Mouse (Mus musculus) monocyte, adult 2 months (primary cell): ENCODE measurements around the gene B4galt5.

Experiments
- DNase-seq, 2 experiments: peaks; one replicate each; pipeline ENCODE4 v3.0.0; 2022; ENCODE audit warnings: low spot score in 2 of 2, low read depth in 1 of 2

The B4galt5 gene

DNA sequence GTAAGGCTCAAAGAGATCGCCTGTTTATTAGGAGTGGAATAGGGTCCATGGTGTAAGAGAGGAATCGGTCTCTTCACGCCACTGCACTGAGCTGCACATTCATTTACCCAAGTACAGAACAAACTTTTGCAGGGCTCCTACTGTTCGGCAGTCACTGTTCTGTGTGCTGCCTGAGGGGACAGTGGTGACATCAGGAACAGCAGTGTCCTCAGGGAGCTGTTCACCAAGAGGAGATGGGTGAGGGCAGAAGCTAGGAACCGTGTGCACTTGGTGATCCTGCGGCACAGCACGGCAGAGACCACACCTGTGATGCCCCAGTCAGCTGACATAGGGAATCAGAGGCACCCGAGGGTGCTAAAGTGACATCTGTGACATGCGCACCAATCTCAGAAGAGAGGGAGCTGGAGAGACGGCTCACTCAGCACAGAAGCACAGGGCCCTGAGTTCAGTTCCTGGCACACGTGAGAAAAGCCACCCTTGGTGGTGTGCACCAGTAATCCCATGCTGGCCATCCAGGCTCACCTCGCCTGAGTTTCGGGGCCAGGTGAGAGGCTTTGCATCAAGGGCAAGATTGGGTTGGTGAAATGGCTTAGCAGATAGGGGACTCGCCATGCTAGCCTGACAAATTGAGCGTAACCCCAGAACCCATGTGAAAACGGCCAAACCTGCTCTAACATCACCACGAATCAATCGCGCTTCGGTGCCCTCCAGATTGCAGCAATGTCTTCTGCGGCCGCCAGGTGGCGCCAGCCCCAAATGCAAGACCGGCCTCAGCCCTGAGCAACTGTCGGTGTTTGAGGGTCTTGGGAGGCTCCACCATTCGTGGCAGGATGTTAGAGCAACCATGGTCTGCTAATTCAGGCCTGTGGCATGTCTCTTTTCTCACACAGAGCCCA, 68.6 kb downstream of the B4galt5 start:
- peak; percentile 27 to 50 for DNase-seq

DNA sequence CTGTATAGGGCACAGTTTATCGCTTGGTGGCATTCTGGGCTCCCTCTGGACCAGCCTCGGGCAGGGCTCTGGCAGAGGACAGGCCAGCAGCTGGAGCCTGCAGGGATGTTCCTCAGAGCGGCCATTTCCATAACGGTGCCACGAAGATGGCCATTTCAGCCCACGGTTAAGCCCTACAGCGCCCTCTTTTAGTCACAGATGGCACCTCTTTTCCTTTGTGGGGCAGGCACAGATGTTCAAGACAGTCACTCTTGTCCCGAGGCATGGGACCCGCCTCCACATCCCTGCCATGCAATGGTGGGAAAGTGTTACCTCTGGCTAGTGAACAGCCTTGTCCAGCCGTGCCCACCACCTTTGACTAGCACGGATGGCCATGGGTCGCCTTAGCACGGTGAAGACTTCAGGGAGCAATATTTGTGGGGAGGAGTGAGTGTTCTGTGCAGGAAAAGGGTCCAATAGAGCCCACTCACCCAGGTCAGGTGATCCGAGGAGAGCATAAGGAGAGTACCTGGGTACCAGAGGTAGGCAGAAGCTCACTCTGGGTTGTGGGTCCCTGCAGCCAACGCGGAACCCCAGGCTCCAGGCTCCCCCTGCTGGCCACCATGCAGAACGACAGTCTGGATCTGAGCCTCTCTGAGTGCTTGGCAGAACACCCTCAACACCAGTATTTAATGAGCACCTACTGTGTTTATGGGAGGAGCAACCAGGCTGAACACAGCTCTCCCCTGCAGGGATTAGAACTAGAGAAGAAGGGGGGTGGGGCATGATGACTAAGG, 70.0 kb downstream of the B4galt5 start:
- peak in 1 of 2 experiments; percentile 34 for DNase-seq

DNA sequence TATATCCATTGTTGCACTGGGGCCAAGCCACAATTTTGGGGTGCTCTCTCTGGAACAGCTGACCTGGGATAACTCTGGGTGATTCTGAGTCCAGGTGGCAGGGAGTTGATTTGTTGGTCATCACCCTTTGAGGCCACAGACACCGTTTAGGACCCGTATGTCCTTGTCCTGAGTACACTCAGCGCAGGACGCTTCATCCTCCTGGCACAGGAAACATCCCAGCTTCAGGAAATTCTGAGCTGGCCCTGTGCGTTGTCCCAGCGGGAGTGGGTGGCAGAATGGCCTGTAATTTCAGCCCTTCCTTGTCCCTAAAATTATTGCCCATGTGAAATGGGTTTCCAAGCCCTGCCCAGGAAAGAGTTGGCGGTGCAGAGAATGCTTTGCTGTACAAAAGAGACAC, 71.0 kb downstream of the B4galt5 start:
- DNase-seq = no peak

DNA sequence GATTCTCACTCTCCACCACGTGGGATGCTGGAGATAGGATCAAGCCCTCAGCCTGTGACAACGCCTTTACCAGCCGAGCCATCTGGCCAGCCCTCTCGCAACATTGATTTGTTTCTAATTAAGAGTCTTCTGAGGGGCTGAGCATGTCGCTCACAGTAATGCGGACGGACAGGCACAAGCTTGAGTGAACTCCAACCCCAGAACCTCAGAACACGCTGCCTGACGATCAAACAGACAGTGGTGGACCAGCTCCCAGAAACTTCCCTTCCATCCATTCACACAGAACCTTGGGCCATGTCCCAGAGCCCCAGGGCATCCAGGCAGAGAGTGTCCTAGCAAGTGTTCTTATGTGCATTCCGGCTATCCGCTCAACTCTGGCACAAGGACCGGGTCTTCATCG, 72.0 kb downstream of the B4galt5 start:
- DNase-seq = no peak

DNA sequence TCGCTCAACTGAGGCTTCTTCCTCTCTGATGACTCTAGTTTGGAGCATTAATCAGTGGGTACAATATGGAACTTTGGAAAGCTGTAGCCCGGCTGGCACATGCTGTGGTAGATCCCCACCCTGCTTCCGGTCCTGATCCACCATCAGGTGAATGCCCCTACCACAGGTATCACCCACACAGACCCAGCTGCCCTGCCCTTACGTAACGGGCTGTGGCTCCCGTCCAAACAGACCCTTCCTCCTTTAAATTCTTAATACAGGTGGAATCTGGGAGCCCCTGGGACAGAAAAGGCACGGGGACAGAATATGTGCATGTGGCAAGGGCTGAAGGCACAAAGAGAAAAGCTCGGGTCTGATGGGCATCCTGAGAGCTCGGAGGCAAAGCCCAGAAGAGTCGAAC, 73.1 kb downstream of the B4galt5 start:
- no peak for DNase-seq

DNA sequence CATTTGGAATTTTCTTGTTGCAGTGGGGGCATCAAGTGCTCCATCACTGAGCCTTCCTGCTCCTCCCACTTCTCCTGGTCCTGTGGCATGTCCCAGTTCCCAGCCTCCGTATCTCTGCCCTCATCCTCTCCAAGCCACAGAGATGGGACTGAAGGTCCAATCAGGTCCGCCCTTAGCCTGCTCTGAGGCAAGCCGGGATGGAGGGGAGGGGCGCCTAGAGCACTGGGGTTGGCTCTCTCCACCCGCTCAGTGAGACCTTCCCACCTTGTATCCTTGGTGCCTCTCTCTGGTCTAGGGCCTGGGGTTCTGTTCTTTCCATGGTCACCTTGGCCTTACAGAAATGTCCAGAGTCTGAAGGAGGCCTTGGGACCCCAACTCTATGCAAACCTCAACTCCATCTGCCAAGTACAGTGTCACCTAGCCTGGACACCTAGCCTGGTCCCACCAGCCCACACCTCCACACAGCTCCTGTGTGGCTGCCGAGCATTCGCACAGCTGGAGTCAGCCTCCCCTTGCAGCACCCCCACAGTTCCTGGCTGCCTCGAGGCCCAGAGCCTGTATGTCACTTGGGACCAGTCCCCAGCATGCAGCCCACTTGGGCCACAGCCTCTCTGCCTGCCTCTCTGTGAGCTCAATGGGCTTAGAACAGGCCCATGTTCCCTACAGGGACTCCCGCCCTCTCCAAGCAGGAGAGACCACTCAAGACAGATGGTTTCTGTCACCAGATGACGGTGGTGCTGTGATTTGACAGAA, 74.1 kb downstream of the B4galt5 start:
- no peak for DNase-seq

DNA sequence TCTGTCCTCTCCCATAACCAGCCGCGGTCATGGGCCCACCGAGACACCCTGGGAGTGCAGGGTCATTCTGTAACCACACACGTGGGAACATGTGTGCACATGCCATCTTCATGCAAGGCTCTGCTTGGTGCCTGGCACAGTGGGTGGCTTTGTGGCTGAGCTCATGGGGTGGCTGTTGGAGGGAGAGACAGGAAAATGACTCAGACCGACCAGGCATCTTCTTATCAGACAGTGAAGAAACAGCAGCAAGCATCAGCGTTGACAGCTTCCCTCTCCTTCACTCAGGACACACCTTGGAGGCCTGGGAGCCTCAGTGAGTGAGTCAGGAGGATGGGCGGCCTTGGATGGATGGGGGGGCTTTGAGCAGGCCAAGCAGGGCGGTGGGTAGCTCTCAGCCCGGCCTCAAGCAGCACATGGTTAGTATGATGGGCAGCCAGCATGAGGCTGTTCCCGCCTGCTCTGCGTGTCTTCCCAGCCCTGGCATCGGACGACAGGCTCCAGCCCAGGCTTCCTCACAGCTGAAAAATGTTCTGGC, 75.7 kb downstream of the B4galt5 start:
- DNase-seq = no peak

DNA sequence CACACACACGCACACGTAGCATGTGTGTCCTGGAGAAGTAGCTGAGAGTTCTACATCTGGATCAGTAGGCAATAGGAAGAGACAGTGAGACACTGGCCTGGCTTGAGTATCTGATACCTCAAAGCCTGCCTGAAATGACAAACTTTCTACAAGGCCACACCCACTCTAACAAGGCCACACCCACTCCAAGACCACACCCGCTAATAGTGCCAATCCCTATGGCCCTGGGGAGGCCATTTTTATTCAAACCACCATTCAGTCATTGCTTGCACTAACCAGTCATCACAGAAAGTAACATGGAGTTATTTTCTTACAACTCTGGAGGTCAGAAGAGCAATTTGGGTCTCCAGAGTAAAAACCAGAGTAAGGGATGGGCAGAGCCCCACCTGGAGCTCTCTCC, 76.3 kb downstream of the B4galt5 start:
- DNase-seq = no peak

DNA sequence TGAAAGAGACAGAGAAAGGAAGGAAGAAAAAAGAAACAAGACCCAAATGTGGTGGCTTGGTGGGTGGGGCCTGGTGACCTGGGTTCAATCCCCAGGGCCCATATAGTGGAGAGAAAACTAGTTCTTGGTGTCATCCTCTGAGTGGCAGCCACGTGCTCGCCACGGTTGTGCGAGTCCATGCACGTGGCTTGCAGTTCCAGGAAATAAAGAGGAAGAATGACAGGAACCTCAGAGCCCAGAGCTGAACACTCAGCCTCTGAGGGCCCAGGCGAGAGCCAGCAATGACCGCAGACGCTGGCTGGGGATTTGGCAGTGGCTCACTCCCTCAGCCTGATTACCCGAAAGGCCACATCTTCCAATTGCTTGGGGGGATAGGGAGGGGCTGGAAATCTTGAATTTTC, 77.9 kb downstream of the B4galt5 start:
- DNase-seq = no peak

DNA sequence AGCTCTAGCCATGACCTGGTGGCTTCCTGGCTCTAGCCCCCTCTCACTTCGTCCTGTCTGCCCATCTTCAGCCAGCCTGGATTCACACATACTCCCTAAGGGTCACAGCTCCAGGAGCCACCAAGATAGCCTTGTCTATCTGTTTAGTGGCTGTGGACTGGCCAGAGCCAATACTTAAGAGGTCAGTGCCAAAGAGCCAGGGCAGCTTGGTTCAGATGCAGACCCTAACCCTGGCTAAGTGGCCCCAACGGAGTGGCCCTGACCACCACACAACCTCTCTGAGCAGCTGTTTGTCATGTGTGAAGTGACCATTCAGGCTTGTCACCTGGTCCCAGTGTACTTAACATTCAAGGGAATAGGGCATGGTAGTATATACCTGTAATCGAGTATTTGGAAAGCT, 78.5 kb downstream of the B4galt5 start:
- no peak for DNase-seq

DNA sequence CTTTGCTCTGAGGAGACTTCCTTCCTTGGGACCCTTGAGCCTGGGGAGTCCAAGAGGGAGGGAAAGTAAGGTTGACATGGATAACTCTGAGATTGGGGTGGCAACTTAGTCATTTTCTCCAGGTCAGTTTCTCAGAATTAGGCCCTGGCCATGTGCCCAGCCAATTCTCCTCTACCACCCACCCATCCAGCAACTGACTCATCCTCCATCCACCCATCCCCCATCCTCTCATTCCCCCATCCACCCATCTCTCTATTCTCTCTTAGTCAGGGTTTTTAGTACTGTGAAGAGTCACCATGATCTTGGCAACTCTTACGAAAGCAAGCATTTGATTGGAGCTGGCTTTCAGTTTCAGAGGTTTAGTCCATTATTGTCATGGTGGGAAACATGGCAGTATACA, 80.3 kb downstream of the B4galt5 start:
- DNase-seq = no peak

DNA sequence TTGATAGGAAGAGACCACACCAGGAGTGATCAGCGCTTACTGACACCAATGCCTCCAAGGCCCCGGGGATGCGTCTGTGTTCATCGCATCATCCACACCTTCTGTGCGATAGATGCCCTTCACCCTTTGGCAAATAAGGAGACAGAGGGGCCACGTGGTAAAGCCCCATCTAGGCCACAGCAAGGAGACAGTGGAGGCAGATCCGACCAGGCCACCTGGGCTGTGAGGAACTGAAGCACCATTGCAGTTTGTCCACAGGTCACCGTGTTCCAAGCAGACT, 80.6 kb downstream of the B4galt5 start:
- no peak for DNase-seq

DNA sequence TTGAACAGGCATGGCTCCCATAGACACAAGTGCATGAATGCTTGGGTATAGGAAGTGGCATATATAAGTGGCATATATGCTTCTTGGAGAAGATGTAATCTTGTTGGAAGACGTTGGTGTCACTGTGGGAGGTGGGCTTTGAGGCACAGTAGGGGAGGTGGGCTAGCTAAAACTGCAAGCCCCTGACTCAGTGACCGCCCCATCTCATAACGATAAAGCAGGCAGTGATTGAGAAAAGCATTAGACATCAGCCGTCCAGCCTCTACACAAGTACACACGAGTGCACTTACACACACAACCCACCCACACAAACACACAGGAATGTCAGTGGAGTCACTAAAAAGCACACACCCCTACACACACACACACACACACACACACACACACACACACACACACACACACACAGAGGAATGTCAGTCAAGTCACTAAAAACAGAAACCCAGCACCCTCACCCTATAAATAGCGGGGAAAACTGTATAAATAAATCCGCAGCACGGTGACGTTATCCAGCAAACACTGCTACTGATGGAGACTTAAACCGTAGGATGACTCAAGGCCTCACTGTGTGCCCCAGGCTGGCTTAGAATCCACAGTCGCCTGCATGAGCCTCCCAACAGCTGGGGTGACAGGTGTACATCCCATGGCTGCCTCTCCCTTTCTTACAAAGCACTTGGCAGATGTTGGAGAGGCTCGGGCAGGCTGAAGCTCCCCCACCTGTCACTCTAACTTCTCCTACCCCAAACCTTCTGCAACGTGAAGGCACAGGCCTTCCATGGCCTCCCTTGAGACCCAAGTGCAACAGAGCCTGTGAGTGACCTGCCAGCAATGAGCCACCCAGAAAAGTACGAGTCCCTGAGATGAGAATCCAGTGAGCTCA, 81.2 kb downstream of the B4galt5 start:
- DNase-seq = no peak

DNA sequence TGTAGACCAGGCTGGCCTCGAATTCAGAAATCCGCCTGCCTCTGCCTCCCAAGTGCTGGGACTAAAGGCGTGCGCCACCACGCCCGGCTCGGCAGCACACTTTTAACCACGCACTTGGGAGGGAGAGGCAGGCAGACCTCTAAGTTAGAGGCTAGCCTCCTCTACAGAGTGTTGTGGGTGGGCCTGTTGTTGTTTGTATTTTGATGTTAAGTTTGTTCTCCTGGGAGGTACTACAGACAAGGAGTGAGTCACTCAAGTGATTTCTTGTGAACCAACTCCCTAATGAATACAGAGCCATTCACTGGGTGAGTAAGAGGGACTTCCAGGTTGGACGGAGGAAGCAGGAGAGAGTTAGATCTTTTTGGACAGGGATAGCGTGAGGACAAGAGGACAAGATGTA, 82.8 kb downstream of the B4galt5 start:
- no peak for DNase-seq

DNA sequence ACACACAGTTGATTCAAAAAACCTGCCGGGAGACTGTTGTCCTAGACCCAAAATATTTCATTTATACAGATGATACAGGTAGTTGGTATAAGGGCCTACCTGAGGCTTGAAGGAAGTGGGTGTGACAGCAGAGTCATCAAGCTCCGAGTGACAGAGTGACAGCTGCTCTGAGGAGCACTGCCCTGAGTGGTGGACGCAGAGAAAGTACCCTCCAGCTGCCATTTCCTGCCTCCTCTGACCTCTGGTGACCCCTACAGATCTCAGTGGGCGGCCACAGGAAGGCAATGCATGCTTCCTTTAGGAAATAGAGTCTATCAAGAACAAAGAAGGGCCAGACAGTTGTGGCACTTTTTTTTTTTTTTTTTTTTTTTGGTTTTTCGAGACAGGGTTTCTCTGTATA, 83.2 kb downstream of the B4galt5 start:
- DNase-seq = no peak

DNA sequence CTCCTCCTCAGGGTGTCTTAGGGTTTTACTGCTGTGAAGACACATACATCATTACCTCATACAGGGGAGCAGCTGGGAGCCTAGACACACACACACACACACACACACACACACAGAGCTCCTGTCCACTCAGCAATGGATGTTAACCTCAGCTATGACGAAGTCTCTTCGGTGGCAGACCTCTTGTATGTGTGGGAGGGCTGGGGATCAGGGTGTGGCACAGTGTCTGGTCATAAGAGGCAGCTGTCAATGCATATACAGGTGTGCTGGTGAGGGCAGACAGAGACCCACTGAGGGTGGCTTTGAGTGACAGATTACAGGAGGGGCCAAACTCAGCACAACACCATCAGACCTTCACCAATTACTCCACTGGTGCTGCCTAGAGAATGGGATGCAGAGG, 84.0 kb downstream of the B4galt5 start:
- DNase-seq = no peak

DNA sequence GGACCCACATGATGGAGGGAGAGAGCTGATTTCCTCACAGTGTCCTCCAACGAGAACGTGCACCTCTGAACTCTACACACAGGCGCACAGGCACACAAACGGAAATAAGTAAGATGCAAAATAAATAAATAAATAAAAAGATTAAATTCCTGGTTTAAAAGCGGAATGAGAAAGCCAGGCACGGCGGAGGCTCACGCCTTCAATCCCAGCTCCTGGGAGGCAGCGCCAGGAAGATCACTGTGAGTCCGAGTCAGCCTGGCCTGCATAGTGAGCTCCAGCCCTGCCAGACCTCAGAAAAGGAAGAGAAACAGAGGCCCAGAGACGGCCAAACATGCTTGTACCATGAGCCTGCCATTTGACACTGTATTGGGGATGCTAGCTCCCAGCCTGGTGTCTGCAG, 85.1 kb downstream of the B4galt5 start:
- DNase-seq = no peak

DNA sequence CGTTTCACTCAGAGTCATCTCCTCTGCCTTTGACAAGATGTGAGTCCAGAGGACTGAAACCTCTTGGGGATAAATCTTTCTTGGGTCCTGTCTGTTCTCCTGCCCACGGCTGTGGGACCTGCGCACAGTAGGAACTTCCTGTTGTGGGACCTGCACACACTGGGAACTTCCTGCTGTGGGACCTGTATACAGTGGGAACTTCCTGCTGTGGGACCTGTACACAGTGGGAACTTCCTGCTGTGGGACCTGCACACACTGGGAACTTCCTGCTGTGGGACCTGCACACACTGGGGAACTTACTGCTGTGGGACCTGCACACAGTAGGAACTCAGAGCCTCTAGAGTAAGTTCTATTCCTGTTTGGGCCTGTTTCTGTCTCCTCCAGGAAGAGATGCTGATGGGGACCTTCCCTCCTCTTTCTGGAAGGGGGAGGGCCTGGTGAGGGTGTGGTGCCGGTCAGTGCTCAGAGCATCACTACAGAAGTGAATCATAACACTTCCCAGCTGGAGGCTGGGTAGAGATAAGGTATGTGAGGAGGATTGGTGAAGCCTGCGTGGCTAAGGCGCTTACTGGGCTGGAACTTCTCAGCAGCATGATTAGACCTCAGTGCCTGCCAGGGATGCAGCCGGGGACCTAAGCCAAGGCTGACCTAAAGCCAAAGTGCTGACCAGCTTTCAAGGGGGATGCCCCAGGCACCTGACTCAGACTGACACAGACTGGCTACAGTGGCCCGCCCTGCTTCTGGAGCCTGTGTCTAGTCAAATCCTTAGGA, 85.8 kb downstream of the B4galt5 start:
- no peak for DNase-seq

DNA sequence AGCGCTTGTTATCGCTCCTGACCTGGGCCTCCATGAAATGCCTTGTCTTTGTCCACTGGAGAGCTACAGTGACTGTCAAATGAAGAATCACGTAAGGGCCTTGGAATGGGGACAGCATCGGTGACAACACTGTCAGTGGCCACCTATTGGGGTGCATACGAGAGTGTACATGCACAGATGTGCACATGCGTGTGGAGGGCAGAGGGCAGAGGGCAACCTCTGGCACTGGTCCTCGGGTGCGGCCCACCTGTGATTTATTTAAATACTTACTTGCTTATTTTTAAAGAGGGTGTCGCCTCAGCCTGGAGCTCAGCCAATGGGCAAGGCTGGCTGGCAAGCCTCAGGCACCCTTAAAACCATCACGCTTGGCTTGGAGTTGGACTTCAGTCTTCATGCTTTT, 86.5 kb downstream of the B4galt5 start:
- no peak for DNase-seq

DNA sequence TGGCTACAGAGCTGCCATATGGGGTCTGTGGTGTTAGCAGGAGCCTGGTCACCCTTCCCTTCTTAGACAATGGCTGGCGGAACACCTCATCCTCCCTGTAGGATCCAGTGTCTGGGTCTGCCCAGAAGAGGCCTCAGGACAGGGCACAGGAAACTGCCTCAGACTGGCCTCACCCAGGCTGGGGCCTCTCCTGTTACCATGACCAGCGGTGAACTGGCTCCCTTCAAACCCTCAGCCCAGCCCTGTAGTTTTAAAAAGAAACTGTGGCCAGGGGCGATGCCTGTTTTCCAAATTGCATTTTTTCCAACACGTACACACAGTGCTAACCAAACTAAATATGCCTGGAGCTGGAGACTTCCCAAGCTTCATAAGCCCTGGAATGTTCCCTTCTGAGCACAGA, 87.9 kb downstream of the B4galt5 start:
- no peak for DNase-seq
